Mouse (Mus musculus): ENCODE data around the gene Tulp1.
"Not testable (repeated sequence)": the region's sequence is repeated elsewhere in the genome, so short reads cannot be mapped to it uniquely, and the experiment has no call there.

Tulp1 gene

DNA sequence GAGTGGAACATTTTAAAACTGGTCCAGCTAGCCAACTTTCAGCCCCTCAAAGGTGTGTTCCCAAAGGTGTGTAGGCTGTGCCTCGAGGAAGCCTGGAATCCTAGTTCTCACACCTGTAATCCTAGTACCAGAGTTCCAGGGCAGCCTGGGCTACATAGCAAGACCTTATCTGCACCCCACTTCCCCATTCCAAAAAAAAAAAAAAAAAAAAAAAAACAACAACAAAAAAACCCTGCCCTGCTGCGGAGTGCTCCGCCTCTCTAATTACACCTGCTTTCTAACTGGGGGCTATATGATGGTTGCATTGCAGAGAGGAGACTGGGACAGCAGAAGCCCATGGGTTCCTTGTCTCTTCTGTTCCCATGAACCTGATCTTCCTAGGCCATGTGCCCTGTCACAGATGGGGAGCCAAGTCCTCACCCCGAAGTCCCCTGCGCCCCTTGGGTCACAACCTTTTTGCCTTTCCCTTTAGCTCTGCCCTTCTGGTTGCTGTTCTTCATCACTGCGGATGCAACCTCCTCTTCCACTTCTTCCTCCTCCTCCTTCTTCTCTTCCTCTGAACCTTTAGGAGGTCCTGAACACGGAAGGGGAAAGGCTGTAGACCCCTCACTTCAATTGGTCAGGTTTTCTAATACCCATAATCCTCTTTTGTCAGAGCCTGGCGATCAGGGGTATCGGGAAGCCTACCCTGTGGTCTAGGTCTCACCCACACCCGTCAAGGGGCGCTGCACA, 2.9 kb downstream of the Tulp1 start:
- Histone ChIP-seq H3K4me1 (replicated peaks; ENCODE audit: low read depth, low read length) (peaks cover 76% of the 10 kb centered on the region), H3K36me3 (ENCODE audit: insufficient read depth, low read length) (no peaks in the 10 kb centered on the region), H3K9me3 (ENCODE audit: low read length) (no peaks in the 10 kb centered on the region), H3K4me3 (replicated peaks; ENCODE audit: low read length) (peak overlapping the region; percentile 78), H3K27me3 (ENCODE audit: insufficient read depth, low read length) (peaks cover 60% of the 10 kb centered on the region)
- TF ChIP-seq CTCF (conservative IDR thresholded peaks at IDR 0.05; ENCODE audit: low read length) (no peak), NANOG (IDR thresholded peaks at IDR 0.05; ENCODE audit: borderline replicate concordance, low read length) (no peak), POU5F1 (IDR thresholded peaks at IDR 0.05; ENCODE audit: borderline replicate concordance, low read length) (no peak)

DNA sequence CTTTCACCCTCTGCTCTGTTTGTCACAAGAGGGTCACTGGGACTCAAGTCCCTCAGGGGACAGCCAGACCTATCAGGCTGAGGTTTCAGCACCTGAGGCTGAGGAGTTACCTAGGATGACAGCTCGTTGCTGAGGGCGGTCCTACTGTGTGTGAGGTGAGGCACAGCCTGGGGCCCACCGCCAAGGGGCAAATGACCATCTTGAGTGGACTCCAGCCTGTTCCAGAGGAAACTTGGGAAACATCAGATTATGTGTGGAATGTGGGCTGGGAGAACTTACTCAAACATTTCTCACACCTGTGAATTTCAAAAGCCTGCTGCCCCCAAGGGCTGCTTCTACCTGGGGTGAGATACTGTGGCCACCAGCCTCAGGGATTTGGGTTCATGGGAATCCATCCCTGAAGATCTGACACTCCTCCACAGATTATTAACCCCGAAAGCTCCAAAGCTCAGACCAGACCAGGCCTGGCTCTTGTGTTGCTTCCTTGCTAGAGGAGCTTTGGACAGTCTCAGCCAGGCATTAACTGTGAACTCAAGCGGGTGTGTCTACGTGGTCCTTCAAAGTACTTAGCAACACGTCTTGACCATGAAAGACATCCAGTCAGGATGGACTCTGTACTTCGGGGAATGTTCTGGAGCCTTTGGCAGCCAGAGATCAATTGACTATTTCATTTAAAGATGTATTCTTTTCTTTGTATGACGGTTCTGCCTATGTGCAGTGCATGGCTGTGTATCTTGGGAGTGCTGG, 4.3 kb downstream of the Tulp1 start:
- H3K27me3 ChIP-seq (ENCODE audit: insufficient read depth, low read length), result peaks cover 62% of the 10 kb centered on the region
- peaks cover 83% of the 10 kb centered on the region for H3K4me1 ChIP-seq (replicated peaks; ENCODE audit: low read depth, low read length)
- no peaks in the 10 kb centered on the region for H3K36me3 ChIP-seq (ENCODE audit: insufficient read depth, low read length)
- H3K9me3 ChIP-seq (ENCODE audit: low read length), result no peaks in the 10 kb centered on the region
- H3K4me3 ChIP-seq (replicated peaks; ENCODE audit: low read length), result no peak overlapping the region
- no peak for TF ChIP-seq POU5F1 (IDR thresholded peaks at IDR 0.05; ENCODE audit: borderline replicate concordance, low read length)
- no peak for TF ChIP-seq CTCF (conservative IDR thresholded peaks at IDR 0.05; ENCODE audit: low read length)
- no peak for TF ChIP-seq NANOG (IDR thresholded peaks at IDR 0.05; ENCODE audit: borderline replicate concordance, low read length)

DNA sequence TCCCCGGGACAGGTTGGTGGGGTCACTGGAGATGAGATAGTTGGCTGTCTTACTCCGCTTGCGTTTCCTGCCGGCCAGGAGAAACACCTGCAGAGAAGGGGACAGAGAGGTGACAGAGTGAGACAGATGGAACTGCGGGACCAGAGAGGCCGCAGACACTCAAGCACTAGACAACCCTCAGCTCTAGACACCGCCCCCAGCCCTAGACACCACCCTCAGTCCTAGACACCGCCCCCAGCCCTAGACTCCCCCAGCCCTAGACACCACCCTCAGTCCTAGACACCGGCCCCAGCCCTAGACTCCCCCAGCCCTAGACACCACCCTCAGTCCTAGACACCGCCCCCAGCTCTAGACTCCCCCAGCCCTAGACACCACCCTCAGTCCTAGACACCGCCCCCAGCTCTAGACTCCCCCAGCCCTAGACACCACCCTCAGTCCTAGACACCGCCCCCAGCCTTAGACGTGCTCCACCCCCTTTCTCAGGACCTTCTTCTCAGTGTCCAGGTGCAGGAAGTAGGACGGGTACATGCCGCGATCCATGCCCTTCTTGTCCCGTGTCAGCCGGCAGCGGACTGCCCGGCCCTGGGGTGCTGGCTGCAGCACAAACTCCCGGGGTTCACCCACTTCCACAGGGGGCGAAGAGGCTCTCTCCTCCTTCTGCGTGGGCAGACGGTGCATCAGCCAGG, 6.3 kb downstream of the Tulp1 start:
- H3K4me3 ChIP-seq (replicated peaks; ENCODE audit: low read length), result peak overlapping the region; percentile 70
- peaks cover 67% of the 10 kb centered on the region for H3K4me1 ChIP-seq (replicated peaks; ENCODE audit: low read depth, low read length)
- not testable (repeated sequence) for H3K36me3 ChIP-seq (ENCODE audit: insufficient read depth, low read length); H3K9me3 ChIP-seq (ENCODE audit: low read length)
- H3K27me3 ChIP-seq (ENCODE audit: insufficient read depth, low read length), result peaks cover 62% of the 10 kb centered on the region

DNA sequence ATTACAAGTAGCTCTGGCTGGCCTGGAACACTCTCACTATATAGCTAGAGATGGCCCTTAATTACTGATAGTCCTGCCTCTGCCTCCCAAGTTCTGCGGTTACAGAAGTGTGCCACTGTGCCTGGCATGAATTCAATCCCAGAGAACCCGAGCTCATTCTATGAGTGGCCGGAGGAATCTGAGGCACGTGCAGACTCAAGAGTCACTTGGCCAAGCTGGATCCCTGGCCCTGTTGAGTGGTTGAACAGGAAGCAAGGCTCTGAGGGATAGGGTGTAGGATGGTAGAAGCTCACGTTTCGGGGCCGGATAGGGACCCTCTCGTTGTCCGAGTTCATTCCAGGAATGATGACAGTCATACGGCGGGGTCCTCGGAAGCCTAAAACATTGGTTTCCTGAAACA, 9.2 kb downstream of the Tulp1 start:
- Histone ChIP-seq H3K4me3 (replicated peaks; ENCODE audit: low read length) (0 out of 2 replicates have a peak overlapping the region, but pooled peaks have one; percentile 7), H3K4me1 (replicated peaks; ENCODE audit: low read depth, low read length) (peaks cover 59% of the 10 kb centered on the region), H3K27me3 (ENCODE audit: insufficient read depth, low read length) (peaks cover 67% of the 10 kb centered on the region), H3K36me3 (ENCODE audit: insufficient read depth, low read length) (no peaks in the 10 kb centered on the region), H3K9me3 (ENCODE audit: low read length) (no peaks in the 10 kb centered on the region)
- TF ChIP-seq CTCF (conservative IDR thresholded peaks at IDR 0.05; ENCODE audit: low read length) (no peak), POU5F1 (IDR thresholded peaks at IDR 0.05; ENCODE audit: borderline replicate concordance, low read length) (no peak), NANOG (IDR thresholded peaks at IDR 0.05; ENCODE audit: borderline replicate concordance, low read length) (no peak)

DNA sequence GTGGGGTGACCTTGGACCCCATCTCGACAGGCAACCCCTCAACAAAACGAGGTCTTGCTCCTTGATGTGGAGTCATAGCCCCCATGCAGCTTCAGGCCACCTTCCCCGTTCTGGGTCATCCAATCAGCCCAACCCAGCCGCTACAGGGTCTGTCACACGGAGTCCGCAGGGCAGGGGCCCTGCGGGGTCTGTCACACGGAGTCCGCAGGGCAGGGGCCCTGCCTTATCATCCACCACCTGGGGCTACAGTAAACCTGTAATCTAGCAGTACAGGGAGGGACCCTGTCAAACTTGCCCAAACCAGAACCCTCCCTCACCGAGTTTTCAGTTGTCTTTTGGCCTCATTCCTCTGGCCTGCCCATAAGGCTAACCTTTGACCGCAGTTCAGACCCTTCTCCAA, 13.0 kb downstream of the Tulp1 start:
- Histone ChIP-seq H3K36me3 (ENCODE audit: insufficient read depth, low read length) (no peaks in the 10 kb centered on the region), H3K4me3 (replicated peaks; ENCODE audit: low read length) (peak overlapping the region; percentile 89), H3K27me3 (ENCODE audit: insufficient read depth, low read length) (peaks cover 78% of the 10 kb centered on the region), H3K4me1 (replicated peaks; ENCODE audit: low read depth, low read length) (peaks cover 58% of the 10 kb centered on the region), H3K9me3 (ENCODE audit: low read length) (no peaks in the 10 kb centered on the region)
- TF ChIP-seq POU5F1 (IDR thresholded peaks at IDR 0.05; ENCODE audit: borderline replicate concordance, low read length) (no peak), CTCF (conservative IDR thresholded peaks at IDR 0.05; ENCODE audit: low read length) (no peak), NANOG (IDR thresholded peaks at IDR 0.05; ENCODE audit: borderline replicate concordance, low read length) (no peak)

DNA sequence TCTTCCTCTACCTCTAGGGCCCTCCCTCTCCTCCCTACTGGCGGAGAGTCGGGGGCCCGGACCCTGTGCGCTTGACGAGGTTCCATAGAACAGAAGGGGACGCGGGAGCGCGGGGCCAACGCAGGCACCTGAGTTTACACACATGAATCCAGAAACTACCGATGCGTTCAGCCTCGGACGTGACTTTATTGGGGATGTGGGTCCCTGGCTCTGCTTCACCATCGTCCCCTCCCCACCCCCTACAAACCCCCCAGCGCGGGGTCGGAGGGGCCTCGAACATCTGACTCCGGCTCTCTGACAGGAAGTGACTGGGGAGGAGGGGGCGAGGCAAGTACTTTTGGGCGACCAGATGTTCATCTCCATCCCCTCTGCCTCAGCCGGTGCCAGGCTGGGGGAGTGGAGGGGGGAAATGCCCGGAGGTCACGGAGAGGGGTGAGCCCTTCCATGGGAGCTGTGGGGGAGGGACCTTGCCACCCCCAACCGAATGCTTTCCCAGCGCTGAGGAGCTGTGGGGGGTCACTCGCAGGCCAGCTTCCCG, 13.6 kb downstream of the Tulp1 start:
- H3K36me3 ChIP-seq (ENCODE audit: insufficient read depth, low read length), result no peaks in the 10 kb centered on the region
- H3K4me1 ChIP-seq (replicated peaks; ENCODE audit: low read depth, low read length), result peaks cover 58% of the 10 kb centered on the region
- peaks cover 83% of the 10 kb centered on the region for H3K27me3 ChIP-seq (ENCODE audit: insufficient read depth, low read length)
- H3K9me3 ChIP-seq (ENCODE audit: low read length), result no peaks in the 10 kb centered on the region
- H3K4me3 ChIP-seq (replicated peaks; ENCODE audit: low read length), result peak overlapping the region; percentile 89
- no peak for TF ChIP-seq CTCF (conservative IDR thresholded peaks at IDR 0.05; ENCODE audit: low read length)
- no peak for TF ChIP-seq NANOG (IDR thresholded peaks at IDR 0.05; ENCODE audit: borderline replicate concordance, low read length)
- no peak for TF ChIP-seq POU5F1 (IDR thresholded peaks at IDR 0.05; ENCODE audit: borderline replicate concordance, low read length)

DNA sequence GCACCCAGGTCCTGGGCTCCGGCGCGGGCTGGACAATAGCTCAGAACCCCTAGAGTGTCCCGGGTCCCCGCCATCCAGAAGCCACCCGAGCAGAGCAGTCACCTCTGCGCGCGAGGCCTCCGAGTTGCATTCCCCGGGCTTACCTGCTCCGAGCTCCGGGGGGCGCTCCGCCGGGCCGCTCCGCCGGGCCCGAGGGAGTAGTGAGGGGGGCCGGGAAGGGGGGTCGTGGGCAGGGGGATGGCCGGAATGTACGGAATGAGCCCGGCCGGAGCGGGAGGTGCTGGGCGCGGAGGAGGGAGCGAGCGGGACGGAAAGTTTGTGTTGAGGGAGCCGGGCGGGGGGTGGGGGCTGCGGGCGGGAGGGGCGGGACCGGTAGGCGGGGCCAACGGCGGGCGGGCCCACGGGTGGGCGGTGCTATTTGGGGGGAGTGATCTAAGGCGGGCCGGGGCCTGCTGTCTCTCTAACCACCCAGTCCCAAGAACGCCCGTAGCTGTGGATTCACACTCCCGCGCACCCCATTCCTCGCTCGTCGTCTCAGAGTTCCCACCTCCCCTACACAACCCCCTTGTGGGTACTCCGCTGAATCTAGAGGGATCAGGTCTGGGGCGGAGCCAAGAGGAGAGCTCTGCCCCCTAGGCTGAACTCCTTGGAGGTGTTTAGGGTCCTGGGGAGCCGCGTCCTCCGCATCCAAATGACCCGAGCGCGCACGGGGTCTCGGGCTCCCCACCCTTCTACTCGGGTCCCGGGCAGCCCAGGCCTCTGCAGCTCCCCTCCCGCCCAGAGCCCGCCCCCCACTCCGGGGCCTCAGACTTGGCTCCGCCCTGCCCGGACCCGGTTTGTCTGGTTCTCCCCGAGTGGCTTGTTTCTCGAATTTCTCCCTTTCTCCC, 14.3 kb downstream of the Tulp1 start, which contains the start of gene Tead3:
Tead3 (minus strand) TSS at position 352 of the 887 bp plus-strand sequence.
- TF ChIP-seq NANOG (IDR thresholded peaks at IDR 0.05; ENCODE audit: borderline replicate concordance, low read length) (no peak), CTCF (conservative IDR thresholded peaks at IDR 0.05; ENCODE audit: low read length) (no peak), POU5F1 (IDR thresholded peaks at IDR 0.05; ENCODE audit: borderline replicate concordance, low read length) (no peak)
- Histone ChIP-seq H3K4me1 (replicated peaks; ENCODE audit: low read depth, low read length) (peaks cover 59% of the 10 kb centered on the region), H3K36me3 (ENCODE audit: insufficient read depth, low read length) (no peaks in the 10 kb centered on the region), H3K9me3 (ENCODE audit: low read length) (no peaks in the 10 kb centered on the region), H3K4me3 (replicated peaks; ENCODE audit: low read length) (peak within 1 kb of the TSS; percentile 89), H3K27me3 (ENCODE audit: insufficient read depth, low read length) (peaks cover 82% of the 10 kb centered on the region)
